Mouse (Mus musculus): ENCODE data around the gene Fra10ac1. TPM values are rescaled to one million over a fixed set of nuclear protein-coding genes. Genes with fewer than 3 reads are reported as not detected.

Fra10ac1 gene
- total and polyA plus RNA-seq, 2 experiments from 2014 or later: 4.9 to 31.4 TPM

DNA sequence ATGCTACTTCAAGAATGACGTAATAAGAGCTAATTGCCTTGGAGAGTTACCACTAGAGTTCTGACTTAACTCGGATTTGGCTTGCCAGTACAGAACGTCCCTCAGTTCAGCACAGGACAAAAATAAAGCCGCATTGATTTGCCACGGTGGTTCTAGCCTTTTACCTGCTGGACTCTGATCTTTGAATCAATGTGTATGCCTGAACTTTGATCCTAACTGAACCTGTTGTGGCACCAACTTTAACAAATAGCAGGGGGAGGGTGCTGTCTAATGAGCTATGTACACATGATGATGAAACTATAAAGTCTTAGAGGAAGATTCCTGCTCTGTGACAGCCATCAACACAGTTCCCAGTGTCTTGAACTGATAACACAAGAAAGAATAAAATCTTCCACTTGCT, 32.5 kb downstream of the Fra10ac1 start:
- no peak for TF ChIP-seq CTCF (IDR thresholded peaks at IDR 0.05)
- whole genome bisulfite sequencing: 74% methylated on average over 5 of the region's 5 CpGs
- no peak for ATAC-seq (ENCODE audit: low FRiP score)
- H3K4me3 ChIP-seq (ENCODE audit: low read depth, low read length): no peak overlapping the region
- no peak for DNase-seq (ENCODE audit: low spot score)
- no peak overlapping the region for H3K9ac ChIP-seq (replicated peaks; ENCODE audit: low read length, poor library complexity, severe bottlenecking)
- no peaks in the 10 kb centered on the region for H3K27me3 ChIP-seq (ENCODE audit: insufficient read depth, low read length)
- peaks cover 8% of the 10 kb centered on the region; the same call in 1 of the 2 replicates for H3K36me3 ChIP-seq (ENCODE audit: insufficient read depth, low read length)
- H3K27ac ChIP-seq (ENCODE audit: low read depth, low read length): no peak overlapping the region
- no peaks in the 10 kb centered on the region for H3K4me1 ChIP-seq (ENCODE audit: insufficient read depth, low read length)
- H3K9me3 ChIP-seq (ENCODE audit: low read length): no peaks in the 10 kb centered on the region
- no peak overlapping the region for H3K4me2 ChIP-seq (ENCODE audit: low read depth, low read length, poor library complexity, severe bottlenecking)

DNA sequence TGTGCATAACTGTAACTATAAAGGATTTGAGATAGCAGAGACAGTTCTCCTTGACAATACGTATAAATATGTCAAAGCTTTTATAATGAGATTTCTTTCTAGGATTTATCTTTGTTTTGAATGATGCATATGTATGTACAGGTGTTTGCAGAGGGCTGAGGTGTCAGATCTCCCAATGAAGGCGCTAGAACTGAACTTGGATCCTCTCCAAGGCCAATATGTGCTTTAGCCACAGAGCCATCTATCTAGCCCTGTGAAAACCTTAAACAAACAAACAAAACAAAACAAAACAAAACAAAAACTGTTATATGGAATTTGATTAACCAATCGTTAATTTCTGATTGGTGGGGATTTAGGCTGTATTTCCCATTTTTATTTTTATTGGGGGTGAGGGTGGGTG, 33.4 kb downstream of the Fra10ac1 start:
- Histone ChIP-seq H3K36me3 (ENCODE audit: insufficient read depth, low read length) (peaks cover 8% of the 10 kb centered on the region; the same call in 1 of the 2 replicates), H3K9me3 (ENCODE audit: low read length) (no peaks in the 10 kb centered on the region), H3K4me2 (ENCODE audit: low read depth, low read length, poor library complexity, severe bottlenecking) (no peak overlapping the region), H3K27me3 (ENCODE audit: insufficient read depth, low read length) (no peaks in the 10 kb centered on the region), H3K4me1 (ENCODE audit: insufficient read depth, low read length) (no peaks in the 10 kb centered on the region), H3K4me3 (ENCODE audit: low read depth, low read length) (no peak overlapping the region), H3K9ac (replicated peaks; ENCODE audit: low read length, poor library complexity, severe bottlenecking) (no peak overlapping the region), H3K27ac (ENCODE audit: low read depth, low read length) (no peak overlapping the region)
- WGBS: 94% methylated on average over 3 of the region's 3 CpGs
- TF ChIP-seq CTCF (IDR thresholded peaks at IDR 0.05): no peak
- no peak for DNase-seq (ENCODE audit: low spot score)
- ATAC-seq (ENCODE audit: low FRiP score): no peak

DNA sequence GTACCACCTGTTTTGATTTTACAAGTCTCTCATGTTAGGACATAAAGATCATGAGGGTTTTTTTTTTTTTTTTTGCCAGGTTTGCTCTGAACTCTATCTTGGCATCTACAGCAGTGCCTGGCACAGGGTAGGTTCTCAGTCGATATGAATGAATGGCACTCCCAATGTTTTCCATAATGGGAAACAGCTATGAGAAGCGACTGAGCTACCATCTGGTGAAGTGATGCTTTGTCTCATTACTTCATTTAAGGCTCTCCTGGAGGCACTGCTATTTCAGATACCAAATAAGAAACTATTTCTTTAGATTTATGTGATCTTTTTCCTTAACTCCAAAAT, 36.6 kb downstream of the Fra10ac1 start:
- no peak for TF ChIP-seq CTCF (IDR thresholded peaks at IDR 0.05)
- Histone ChIP-seq H3K9ac (replicated peaks; ENCODE audit: low read length, poor library complexity, severe bottlenecking) (no peak overlapping the region), H3K4me1 (ENCODE audit: insufficient read depth, low read length) (no peaks in the 10 kb centered on the region), H3K36me3 (ENCODE audit: insufficient read depth, low read length) (0 out of 2 replicates have a peak, but pooled peaks cover 6% of the 10 kb centered on the region), H3K4me3 (ENCODE audit: low read depth, low read length) (no peak overlapping the region), H3K27ac (ENCODE audit: low read depth, low read length) (no peak overlapping the region), H3K4me2 (ENCODE audit: low read depth, low read length, poor library complexity, severe bottlenecking) (no peak overlapping the region), H3K27me3 (ENCODE audit: insufficient read depth, low read length) (no peaks in the 10 kb centered on the region), H3K9me3 (ENCODE audit: low read length) (no peaks in the 10 kb centered on the region)
- no peak for ATAC-seq (ENCODE audit: low FRiP score)
- peak; percentile 8 for DNase-seq (ENCODE audit: low spot score)
- WGBS: 86% methylated on average over 2 of the region's 2 CpGs

DNA sequence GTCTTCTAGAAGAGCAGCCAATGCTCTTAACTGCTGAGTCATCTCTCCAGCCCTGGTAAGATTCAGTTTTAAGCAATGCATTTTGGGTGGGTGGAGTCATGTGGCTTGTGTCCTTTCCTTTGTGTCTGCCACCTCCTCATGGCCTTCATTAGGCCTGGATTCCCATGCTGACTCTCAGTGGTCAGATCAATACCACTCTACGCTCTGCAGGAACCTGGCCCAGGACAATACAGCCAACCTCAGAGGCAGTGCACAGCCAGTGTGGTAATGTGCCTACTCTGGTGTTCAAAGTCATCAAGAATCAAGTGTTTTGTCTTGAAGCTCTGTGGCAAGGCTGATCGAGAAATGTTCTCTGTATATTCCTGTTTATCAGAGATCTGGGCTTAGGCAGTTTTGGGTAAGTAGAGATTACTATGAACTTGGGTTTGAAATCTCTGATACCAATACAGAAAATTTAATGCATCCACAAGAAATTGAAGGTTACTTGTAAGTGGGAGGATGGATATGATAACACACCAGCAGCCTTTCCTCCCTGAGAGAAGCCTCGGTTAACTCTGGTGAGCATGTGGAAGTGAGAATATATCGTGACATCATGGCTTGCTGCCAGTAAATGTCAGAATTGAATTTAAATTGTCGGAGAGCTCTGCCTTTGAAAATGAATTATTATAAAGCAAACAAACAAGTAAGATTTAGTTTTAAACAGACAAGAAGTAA, 37.2 kb downstream of the Fra10ac1 start:
- no peak for ATAC-seq (ENCODE audit: low FRiP score)
- H3K27ac ChIP-seq (ENCODE audit: low read depth, low read length): no peak overlapping the region

DNA sequence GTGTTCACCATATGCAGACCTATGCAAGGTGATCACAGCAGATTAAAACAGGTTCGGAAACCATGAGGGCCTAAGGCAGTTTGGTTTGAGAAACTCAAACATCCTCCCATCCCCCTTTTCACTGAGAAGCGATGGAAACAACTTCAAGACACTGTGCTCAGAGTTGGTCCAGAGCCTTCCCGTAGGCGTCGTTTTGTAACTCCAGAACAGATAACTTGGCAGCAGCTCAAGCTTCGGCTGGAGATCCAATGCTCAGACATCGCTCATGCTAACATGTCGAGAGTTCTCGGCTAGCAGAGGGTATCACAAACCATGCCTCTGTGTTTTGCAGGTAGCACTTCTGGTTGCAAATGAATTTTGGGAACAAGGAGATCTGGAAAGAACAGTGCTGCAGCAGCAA, 44.3 kb downstream of the Fra10ac1 start:
- ATAC-seq (ENCODE audit: low FRiP score) (no peak), DNase-seq (ENCODE audit: low spot score) (no peak)
- Histone ChIP-seq H3K4me3 (ENCODE audit: low read depth, low read length) (no peak overlapping the region), H3K9ac (replicated peaks; ENCODE audit: low read length, poor library complexity, severe bottlenecking) (no peak overlapping the region), H3K4me1 (ENCODE audit: insufficient read depth, low read length) (no peaks in the 10 kb centered on the region), H3K27me3 (ENCODE audit: insufficient read depth, low read length) (no peaks in the 10 kb centered on the region), H3K36me3 (ENCODE audit: insufficient read depth, low read length) (no peaks in the 10 kb centered on the region), H3K4me2 (ENCODE audit: low read depth, low read length, poor library complexity, severe bottlenecking) (no peak overlapping the region), H3K9me3 (ENCODE audit: low read length) (no peaks in the 10 kb centered on the region), H3K27ac (ENCODE audit: low read depth, low read length) (no peak overlapping the region)
- 94% methylated on average over 9 of the region's 9 CpGs for WGBS
- TF ChIP-seq CTCF (IDR thresholded peaks at IDR 0.05): no peak

More for the DNA sequence above, 37.2 kb downstream of the Fra10ac1 start:
- TF ChIP-seq CTCF (IDR thresholded peaks at IDR 0.05): no peak
- no peak overlapping the region for H3K4me2 ChIP-seq (ENCODE audit: low read depth, low read length, poor library complexity, severe bottlenecking)
- peak; percentile 10 for DNase-seq (ENCODE audit: low spot score)
- H3K9me3 ChIP-seq (ENCODE audit: low read length): no peaks in the 10 kb centered on the region
- no peaks in the 10 kb centered on the region for H3K27me3 ChIP-seq (ENCODE audit: insufficient read depth, low read length)
- H3K4me3 ChIP-seq (ENCODE audit: low read depth, low read length): no peak overlapping the region
- no peak overlapping the region for H3K9ac ChIP-seq (replicated peaks; ENCODE audit: low read length, poor library complexity, severe bottlenecking)
- 0 out of 2 replicates have a peak, but pooled peaks cover 6% of the 10 kb centered on the region for H3K36me3 ChIP-seq (ENCODE audit: insufficient read depth, low read length)
- WGBS: 98% methylated on average over 5 of the region's 5 CpGs
- H3K4me1 ChIP-seq (ENCODE audit: insufficient read depth, low read length): no peaks in the 10 kb centered on the region

DNA sequence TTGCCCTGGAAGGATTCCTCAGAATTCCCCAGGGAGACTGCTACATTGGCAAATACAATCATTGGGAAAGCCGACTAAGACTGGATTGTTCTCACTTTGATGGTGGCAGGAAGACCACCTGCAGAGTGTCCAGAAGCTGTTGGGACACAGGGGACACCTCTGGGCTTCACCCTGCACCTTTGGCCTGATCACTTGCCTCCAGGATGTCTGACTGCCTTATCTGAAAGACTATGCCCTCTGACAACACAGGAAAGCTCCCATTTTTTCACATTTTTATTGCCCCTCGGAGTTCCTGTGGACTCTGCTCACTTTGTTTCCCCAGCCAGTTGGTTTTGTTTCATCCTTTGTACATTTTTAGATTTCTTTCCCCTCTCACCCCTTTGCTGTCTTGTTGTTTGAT, 59.3 kb downstream of the Fra10ac1 start:
- Histone ChIP-seq H3K27ac (ENCODE audit: low read depth, low read length) (no peak overlapping the region), H3K9ac (replicated peaks; ENCODE audit: low read length, poor library complexity, severe bottlenecking) (no peak overlapping the region), H3K4me2 (ENCODE audit: low read depth, low read length, poor library complexity, severe bottlenecking) (no peak overlapping the region), H3K27me3 (ENCODE audit: insufficient read depth, low read length) (no peaks in the 10 kb centered on the region), H3K4me3 (ENCODE audit: low read depth, low read length) (no peak overlapping the region), H3K36me3 (ENCODE audit: insufficient read depth, low read length) (no peaks in the 10 kb centered on the region), H3K4me1 (ENCODE audit: insufficient read depth, low read length) (no peaks in the 10 kb centered on the region), H3K9me3 (ENCODE audit: low read length) (no peaks in the 10 kb centered on the region)
- DNase-seq (ENCODE audit: low spot score): no peak
- ATAC-seq (ENCODE audit: low FRiP score): no peak
- no peak for TF ChIP-seq CTCF (IDR thresholded peaks at IDR 0.05)
- 57% methylated on average over 2 of the region's 2 CpGs for WGBS
